Mouse (Mus musculus) forebrain, embryonic 12.5 days (tissue): ENCODE results near the gene Ints4. TPM values are rescaled to one million over a fixed set of nuclear protein-coding genes. Genes with fewer than 3 reads are reported as not detected.

Experiments used
- ATAC-seq: fragments of 200-750 bp; cut with Nextera tagmentation; 2 replicates; pipeline ENCODE4 v1.8.0; 2017; ENCODE audit warnings: moderate TSS enrichment; ENCODE audit not compliant: low FRiP score
- H3K27ac ChIP-seq: fragments of 300-500 bp; sonication (generic); 2 replicates; pipeline ENCODE4 v1.5.1; 2016; ENCODE audit warnings: mild to moderate bottlenecking
- H3K27me3 ChIP-seq: fragments of 300-500 bp; sonication (generic); 2 replicates; pipeline ENCODE4 v1.6.1; 2016; ENCODE audit warnings: mild to moderate bottlenecking
- H3K36me3 ChIP-seq: fragments of 300-500 bp; sonication (generic); replicated peaks from 2 replicates; pipeline ENCODE4 v1.6.1; 2016; ENCODE audit warnings: mild to moderate bottlenecking
- H3K4me1 ChIP-seq: fragments of 300-500 bp; sonication (generic); 2 replicates; pipeline ENCODE4 v1.6.1; 2016
- H3K4me2 ChIP-seq: fragments of 300-500 bp; sonication (generic); 2 replicates; pipeline ENCODE4 v1.6.1; 2016; ENCODE audit warnings: mild to moderate bottlenecking, moderate library complexity
- H3K4me3 ChIP-seq: fragments of 300-500 bp; sonication (generic); replicated peaks from 2 replicates; pipeline ENCODE4 v1.5.1; 2016; ENCODE audit warnings: mild to moderate bottlenecking
- H3K9ac ChIP-seq: fragments of 300-500 bp; sonication (generic); 2 replicates; pipeline ENCODE4 v1.6.1; 2016; ENCODE audit warnings: mild to moderate bottlenecking
- H3K9me3 ChIP-seq: fragments of 300-500 bp; sonication (generic); 2 replicates; pipeline ENCODE4 v1.6.1; 2016
- WGBS: fragments of 180-500 bp; shearing (Covaris S2); methylation state at CpG from one replicate; pipeline ENCODE4 v1.1.7; 2016; 5-methylcytosine and 5-hydroxymethylcytosine counted together
- polyA plus RNA-seq: library from polyadenylated mRNA; unstranded; fragments of >200 nt; fragmentation: Nextera tagmentation; extraction: Ambion mirVana; gene quantifications from 2 replicates; pipeline ENCODE4 v1.2.1, GENCODE M21; 2016

The Ints4 gene
- polyA plus RNA-seq, 1 experiment from 2014 or later: 57.8 TPM

DNA sequence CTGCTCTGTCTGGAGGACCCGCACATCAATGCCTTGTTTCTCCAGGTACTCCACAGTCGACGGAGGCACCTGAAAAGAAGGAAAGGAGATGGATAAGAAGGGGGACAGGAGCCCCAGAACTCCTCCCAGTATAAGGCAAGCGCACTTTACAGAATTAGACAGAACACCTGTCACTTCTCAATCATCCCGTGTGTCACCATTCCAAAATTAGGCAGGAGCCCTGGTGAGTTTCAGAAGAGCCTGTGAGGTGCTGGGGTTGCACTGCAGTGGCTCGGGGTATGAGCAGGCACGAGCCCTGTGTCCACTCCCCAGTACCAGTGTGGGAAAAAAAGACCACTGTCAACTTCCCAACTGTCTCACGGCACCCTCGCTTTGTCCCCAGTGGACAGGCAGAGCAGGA lies 69.9 kb downstream of the Ints4 start:
- no peaks in the 10 kb centered on the region for H3K4me1 ChIP-seq
- no peaks in the 10 kb centered on the region for H3K9me3 ChIP-seq
- H3K36me3 ChIP-seq: no peaks in the 10 kb centered on the region; the same call in 1 of the 2 replicates

GRCm38 (mm10) chr7:97563576-97563975 lies 82.8 kb downstream of the Ints4 start:
- 85% methylated on average over 2 of the region's 2 CpGs for WGBS
- no peak for ATAC-seq
- H3K27me3 ChIP-seq: no peaks in the 10 kb centered on the region
- H3K36me3 ChIP-seq: no peaks in the 10 kb centered on the region; the same call in 1 of the 2 replicates
- no peaks in the 10 kb centered on the region for H3K4me1 ChIP-seq
- no peak overlapping the region for H3K4me3 ChIP-seq
- no peak overlapping the region for H3K4me2 ChIP-seq
- H3K9me3 ChIP-seq: no peaks in the 10 kb centered on the region
- no peak overlapping the region for H3K27ac ChIP-seq
- H3K9ac ChIP-seq: no peak overlapping the region

More for the DNA sequence above, 69.9 kb downstream of the Ints4 start:
- Histone ChIP-seq H3K4me3 (no peak overlapping the region), H3K4me2 (no peak overlapping the region), H3K27me3 (no peaks in the 10 kb centered on the region), H3K27ac (no peak overlapping the region), H3K9ac (no peak overlapping the region)
- ATAC-seq: no peak
- 92% methylated on average over 9 of the region's 9 CpGs for WGBS

- no peak overlapping the region for H3K27ac ChIP-seq
- H3K9ac ChIP-seq: no peak overlapping the region
- H3K27me3 ChIP-seq: no peaks in the 10 kb centered on the region
- H3K4me3 ChIP-seq: no peak overlapping the region
- no peak overlapping the region for H3K4me2 ChIP-seq
- no peaks in the 10 kb centered on the region; the same call in 1 of the 2 replicates for H3K36me3 ChIP-seq
- H3K4me1 ChIP-seq: no peaks in the 10 kb centered on the region
- 81% methylated on average over 4 of the region's 4 CpGs for WGBS
- no peaks in the 10 kb centered on the region for H3K9me3 ChIP-seq
- ATAC-seq: no peak
These were observed 88.6 kb downstream of the Ints4 start for GRCm38 (mm10) chr7:97569372-97569771.

DNA sequence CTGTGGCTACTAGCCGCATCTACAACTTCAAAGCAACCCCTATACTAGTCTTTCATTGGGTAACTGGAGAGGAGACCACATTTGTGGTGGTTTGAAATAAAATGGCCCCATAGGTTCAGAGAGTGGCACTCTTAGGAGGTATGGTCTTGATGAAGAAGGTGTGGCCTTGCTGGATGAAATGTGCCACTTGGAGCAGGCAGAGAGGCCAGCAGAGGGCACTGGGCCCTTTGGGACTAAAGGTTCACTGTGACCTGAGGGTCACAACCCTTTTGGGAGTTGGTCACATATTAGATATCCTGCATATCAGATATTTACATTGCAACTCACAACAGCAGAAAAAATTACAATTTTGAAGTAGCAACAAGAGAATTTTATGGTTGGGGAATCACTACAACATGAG lies 89.6 kb downstream of the Ints4 start:
- H3K4me3 ChIP-seq: no peak overlapping the region
- 93% methylated on average over 1 of the region's 1 CpGs for WGBS

GRCm38 (mm10) chr7:97578361-97579066 lies 97.8 kb downstream of the Ints4 start:
- ATAC-seq: no peak
- Histone ChIP-seq H3K4me1 (peaks cover 11% of the 10 kb centered on the region), H3K27me3 (no peaks in the 10 kb centered on the region), H3K4me2 (peak overlapping the region; percentile 85), H3K9me3 (no peaks in the 10 kb centered on the region), H3K27ac (no peak overlapping the region; the same call in 1 of the 2 replicates), H3K9ac (peak overlapping the region; percentile 99), H3K4me3 (peak overlapping the region; percentile 99), H3K36me3 (no peaks in the 10 kb centered on the region; the same call in 1 of the 2 replicates)
- WGBS: 32% methylated on average over 8 of the region's 8 CpGs

More for the DNA sequence above, 89.6 kb downstream of the Ints4 start:
- Histone ChIP-seq H3K9ac (no peak overlapping the region), H3K4me2 (no peak overlapping the region), H3K27me3 (no peaks in the 10 kb centered on the region), H3K4me1 (no peaks in the 10 kb centered on the region), H3K36me3 (no peaks in the 10 kb centered on the region; the same call in 1 of the 2 replicates), H3K9me3 (no peaks in the 10 kb centered on the region), H3K27ac (no peak overlapping the region)
- no peak for ATAC-seq

GRCm38 (mm10) chr7:97579067-97579975 lies 98.6 kb downstream of the Ints4 start, which contains the start of the genes Aamdc and Rsf1:
Gene Aamdc, minus strand, starts transcription at chr7:97579497.
Gene Rsf1, plus strand, starts transcription at chr7:97579889.
- H3K36me3 ChIP-seq: no peaks in the 10 kb centered on the region; the same call in 1 of the 2 replicates
- ATAC-seq: peak; percentile 96
- H3K4me1 ChIP-seq: peaks cover 11% of the 10 kb centered on the region
- whole genome bisulfite sequencing: under 1% methylated on average over 54 of the region's 68 CpGs
- H3K4me3 ChIP-seq: peak within 1 kb of the TSS; percentile 99
- H3K4me2 ChIP-seq: peak within 1 kb of the TSS; percentile 85
- peak within 1 kb of the TSS; percentile 99 for H3K27ac ChIP-seq
- H3K9me3 ChIP-seq: no peaks in the 10 kb centered on the region
- H3K27me3 ChIP-seq: no peaks in the 10 kb centered on the region
- H3K9ac ChIP-seq: peak within 1 kb of the TSS; percentile 99

DNA sequence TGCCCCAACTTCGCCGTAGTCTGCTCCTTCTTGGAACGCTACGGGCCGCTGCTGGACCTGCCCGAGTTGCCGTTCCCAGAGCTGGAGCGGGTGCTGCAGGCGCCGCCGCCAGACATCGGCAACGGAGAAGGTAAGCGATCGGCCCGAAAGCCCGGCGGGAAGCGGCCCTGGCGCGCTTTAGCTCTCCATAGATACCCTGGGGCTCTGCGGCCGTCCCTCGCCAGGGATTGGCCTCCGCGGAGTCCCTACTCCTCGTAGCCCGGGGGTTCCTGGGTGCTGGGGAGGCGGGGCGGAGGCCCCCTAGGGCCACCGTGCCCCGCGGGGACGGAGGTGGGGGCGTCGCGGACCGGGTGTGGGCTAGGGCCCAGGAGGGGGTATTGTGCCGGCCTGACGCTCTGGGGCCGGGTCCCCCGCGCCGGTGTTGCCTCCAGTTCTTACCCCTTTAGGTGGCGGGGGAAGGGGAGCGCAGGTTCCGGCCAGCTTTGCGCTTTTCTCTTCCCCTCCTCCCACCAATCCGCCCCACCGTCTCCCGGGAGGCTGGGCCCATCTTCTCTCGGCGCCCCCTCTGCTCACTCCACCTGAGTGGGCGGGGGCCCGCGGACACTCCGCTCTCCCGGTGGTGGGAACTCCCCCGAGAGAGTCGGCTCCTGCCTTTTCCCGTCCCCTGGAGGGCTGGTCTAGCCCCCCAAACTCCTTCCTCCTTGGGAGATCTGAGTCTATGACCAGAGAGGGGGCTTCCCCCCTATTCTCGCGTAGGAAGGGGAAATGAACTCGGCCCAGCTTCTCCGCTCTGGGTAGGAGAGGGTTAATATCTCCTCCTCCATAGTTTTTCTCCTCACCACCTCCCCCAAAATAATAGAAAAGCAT lies 99.5 kb downstream of the Ints4 start:
- Histone ChIP-seq H3K4me3 (peak overlapping the region; percentile 99), H3K27me3 (no peaks in the 10 kb centered on the region), H3K9ac (peak overlapping the region; percentile 99), H3K27ac (peak overlapping the region; percentile 99), H3K9me3 (no peaks in the 10 kb centered on the region), H3K4me1 (peaks cover 11% of the 10 kb centered on the region), H3K4me2 (peak overlapping the region; percentile 85), H3K36me3 (no peaks in the 10 kb centered on the region)
- ATAC-seq: peak; percentile 56
- under 1% methylated on average over 57 of the region's 65 CpGs for WGBS

DNA sequence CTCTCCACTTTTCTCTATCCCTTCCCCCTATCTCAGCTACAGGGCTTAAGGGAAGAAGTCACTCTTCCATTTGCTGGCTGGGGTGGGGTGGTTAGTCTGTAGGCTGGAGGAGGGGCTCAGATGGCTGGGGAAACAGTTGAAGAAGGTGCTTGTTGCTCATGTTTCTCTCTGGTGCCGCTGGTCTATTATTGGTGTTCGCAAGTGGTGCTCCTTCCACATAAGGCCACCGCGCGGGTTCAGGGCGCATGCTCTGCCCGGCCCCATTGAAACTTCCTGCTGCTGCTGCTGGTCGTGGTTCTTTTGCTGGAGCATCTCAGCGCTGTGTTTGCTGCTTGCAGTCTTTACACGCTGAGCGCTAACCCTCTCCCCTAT lies 100.1 kb downstream of the Ints4 start:
- no peaks in the 10 kb centered on the region for H3K27me3 ChIP-seq
- H3K9ac ChIP-seq: peak overlapping the region; percentile 99
- no peaks in the 10 kb centered on the region for H3K36me3 ChIP-seq
- peak; percentile 55 for ATAC-seq
- peak overlapping the region; percentile 85 for H3K4me2 ChIP-seq
- under 1% methylated on average over 11 of the region's 11 CpGs for WGBS
- peak overlapping the region; percentile 99 for H3K4me3 ChIP-seq
- H3K4me1 ChIP-seq: peaks cover 11% of the 10 kb centered on the region
- no peaks in the 10 kb centered on the region for H3K9me3 ChIP-seq
- peak overlapping the region; percentile 99 for H3K27ac ChIP-seq

- WGBS: 71% methylated on average over 5 of the region's 5 CpGs
- Histone ChIP-seq H3K27me3 (no peaks in the 10 kb centered on the region), H3K9me3 (no peaks in the 10 kb centered on the region), H3K36me3 (peaks cover 8% of the 10 kb centered on the region), H3K4me2 (no peak overlapping the region), H3K4me1 (peaks cover 8% of the 10 kb centered on the region), H3K9ac (no peak overlapping the region), H3K27ac (no peak overlapping the region), H3K4me3 (no peak overlapping the region)
- ATAC-seq: no peak
These were observed 107.8 kb downstream of the Ints4 start for GRCm38 (mm10) chr7:97588506-97588905.

- H3K9ac ChIP-seq: no peak overlapping the region
- no peak for ATAC-seq
- H3K4me2 ChIP-seq: no peak overlapping the region
- H3K27me3 ChIP-seq: no peaks in the 10 kb centered on the region
- WGBS: 70% methylated on average over 3 of the region's 3 CpGs
- no peak overlapping the region for H3K4me3 ChIP-seq
- peaks cover 8% of the 10 kb centered on the region for H3K4me1 ChIP-seq
- peaks cover 8% of the 10 kb centered on the region for H3K36me3 ChIP-seq
- H3K9me3 ChIP-seq: 0 out of 2 replicates have a peak, but pooled peaks cover 3% of the 10 kb centered on the region
- 0 out of 2 replicates have a peak overlapping the region, but pooled peaks have one; percentile 19 for H3K27ac ChIP-seq
These were observed 109.7 kb downstream of the Ints4 start for GRCm38 (mm10) chr7:97590488-97590887.
